Mouse (Mus musculus) left cerebral cortex, adult 2 months (tissue): ENCODE data around the gene Pawr. TPM values are rescaled to one million over a fixed set of nuclear protein-coding genes. Genes with fewer than 3 reads are reported as not detected.

Experiments
- DNase-seq, 2 experiments: peaks; one replicate each; pipeline ENCODE4 v3.0.0; 2021 to 2022; ENCODE audit warnings: low spot score in 2 of 2, mixed read lengths in 1 of 2; ENCODE audit errors: extremely low spot score in 1 of 2
- H3K27ac ChIP-seq: fragments of 200-600 bp; 2 replicates; pipeline ENCODE4 v1.8.1; 2022
- H3K4me3 ChIP-seq: fragments of 200-600 bp; 2 replicates; pipeline ENCODE4 v1.8.1; 2022
- CTCF ChIP-seq: fragments of 200-600 bp; IDR thresholded peaks from 2 replicates; pipeline ENCODE4 v1.8.1; 2022; ENCODE audit warnings: antibody characterized with exemption, mild to moderate bottlenecking, moderate library complexity
- intact Hi-C: fragments of 180-260 bp; cut with DNase I; formaldehyde crosslinking; loops from one replicate; pipeline ENCODE4 v1.15.1; 2025
- total RNA-seq, 2 experiments: library from RNA; stranded (reverse); gene quantifications; 2 replicates each; pipeline ENCODE4 v1.2.3; 2021

Pawr gene
- total RNA-seq, 2 experiments from 2014 or later: 2.7 to 3.9 TPM

GRCm38 (mm10) chr10:108380715-108381114, 48.8 kb downstream of the Pawr start:
- no peak for DNase-seq
- Histone ChIP-seq H3K4me3 (no peak overlapping the region), H3K27ac (no peak overlapping the region)
- no peak for TF ChIP-seq CTCF
- intact Hi-C loops: no loop called here

- intact Hi-C loops: no loop called here
- DNase-seq: no peak
- Histone ChIP-seq H3K27ac (no peak overlapping the region), H3K4me3 (no peak overlapping the region)
- TF ChIP-seq CTCF: no peak
These were observed 52.3 kb downstream of the Pawr start for GRCm38 (mm10) chr10:108384153-108384769.

GRCm38 (mm10) chr10:108385480-108385955, 53.6 kb downstream of the Pawr start:
- DNase-seq: no peak
- TF ChIP-seq CTCF: no peak
- intact Hi-C loops: no loop called here
- H3K27ac ChIP-seq: no peak overlapping the region
- no peak overlapping the region for H3K4me3 ChIP-seq

- intact Hi-C loops: no loop called here
- DNase-seq: no peak
- TF ChIP-seq CTCF: no peak
- Histone ChIP-seq H3K4me3 (no peak overlapping the region), H3K27ac (no peak overlapping the region)
These were observed 56.5 kb downstream of the Pawr start for GRCm38 (mm10) chr10:108388410-108388915.

- intact Hi-C loops: no loop called here
- Histone ChIP-seq H3K4me3 (no peak overlapping the region), H3K27ac (no peak overlapping the region)
- no peak for TF ChIP-seq CTCF
- DNase-seq: no peak
These were observed 57.4 kb downstream of the Pawr start for GRCm38 (mm10) chr10:108389178-108389926.

GRCm38 (mm10) chr10:108389927-108390287, 58.0 kb downstream of the Pawr start:
- DNase-seq: no peak
- TF ChIP-seq CTCF: no peak
- no peak overlapping the region for H3K27ac ChIP-seq
- H3K4me3 ChIP-seq: no peak overlapping the region
- intact Hi-C loops: no loop called here

GRCm38 (mm10) chr10:108391370-108391902, 59.5 kb downstream of the Pawr start:
- Histone ChIP-seq H3K4me3 (no peak overlapping the region), H3K27ac (no peak overlapping the region)
- intact Hi-C loops: no loop called here
- TF ChIP-seq CTCF: no peak
- no peak for DNase-seq

- intact Hi-C loops: no loop called here
- H3K4me3 ChIP-seq: no peak overlapping the region
These were observed 60.2 kb downstream of the Pawr start for GRCm38 (mm10) chr10:108392151-108392550.

GRCm38 (mm10) chr10:108394306-108394705, 62.4 kb downstream of the Pawr start:
- DNase-seq: no peak
- intact Hi-C loops: no loop called here
- no peak for TF ChIP-seq CTCF
- Histone ChIP-seq H3K27ac (no peak overlapping the region), H3K4me3 (no peak overlapping the region)

More at GRCm38 (mm10) chr10:108392151-108392550, 60.2 kb downstream of the Pawr start:
- TF ChIP-seq CTCF: no peak
- no peak for DNase-seq
- no peak overlapping the region for H3K27ac ChIP-seq

GRCm38 (mm10) chr10:108395229-108395628, 63.3 kb downstream of the Pawr start:
- intact Hi-C loops: no loop called here
- TF ChIP-seq CTCF: no peak
- Histone ChIP-seq H3K27ac (no peak overlapping the region), H3K4me3 (no peak overlapping the region)
- no peak for DNase-seq

GRCm38 (mm10) chr10:108395647-108396046, 63.7 kb downstream of the Pawr start:
- no peak overlapping the region for H3K4me3 ChIP-seq
- H3K27ac ChIP-seq: no peak overlapping the region
- intact Hi-C loops: no loop called here
- no peak for TF ChIP-seq CTCF
- DNase-seq: peak; percentile 12 to 22

- H3K27ac ChIP-seq: no peak overlapping the region
- DNase-seq: no peak
- H3K4me3 ChIP-seq: no peak overlapping the region
- TF ChIP-seq CTCF: no peak
- intact Hi-C loops: no loop called here
These were observed 70.8 kb downstream of the Pawr start for GRCm38 (mm10) chr10:108402751-108403150.
